Mouse (Mus musculus) urinary bladder, postnatal 36 days (tissue): ENCODE results near the gene Rock2.

ENCODE experiments used
- DNase-seq, 2 experiments: peaks; one replicate each; pipeline ENCODE4 v3.0.0; 2022; ENCODE audit warnings: low spot score in 2 of 2, mixed read lengths in 1 of 2

The Rock2 gene

GRCm38 (mm10) chr12:16894396-16895220 is at the start of gene Rock2:
TSS of gene Rock2 (plus strand) at chr12:16894895.
- DNase-seq = peak; percentile 78 to 84

DNA sequence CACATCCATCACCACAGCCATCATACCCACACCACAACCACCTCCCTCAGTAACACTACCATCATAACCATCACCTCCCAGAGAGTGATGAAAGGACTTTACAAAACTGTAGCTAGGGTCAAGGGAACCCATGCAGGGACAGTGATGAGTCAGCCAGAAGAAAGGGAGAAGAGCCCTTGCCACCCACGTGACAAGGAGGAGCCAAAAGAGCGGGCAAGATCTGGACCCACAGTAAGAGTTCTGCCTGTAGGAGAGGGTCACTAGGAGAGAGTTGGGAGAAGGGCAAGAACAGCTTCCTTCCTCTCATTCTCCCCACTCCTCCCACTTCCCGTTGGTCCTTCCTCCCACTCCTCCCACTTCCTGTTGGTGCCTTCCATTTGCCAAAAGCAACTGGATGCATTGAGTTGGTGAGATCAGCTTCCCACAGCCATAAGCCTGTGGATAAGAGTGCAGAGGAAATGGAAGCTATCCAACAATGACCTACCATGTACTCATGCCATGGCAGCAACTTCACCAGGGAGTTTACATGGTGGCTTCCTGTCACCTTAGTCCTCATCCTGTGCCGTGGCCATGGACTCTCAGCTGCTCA is 47.4 kb upstream of the Rock2 start:
- no peak for DNase-seq

- no peak for DNase-seq
Observed at GRCm38 (mm10) chr12:16848501-16848900, 46.2 kb upstream of the Rock2 start.

- DNase-seq = no peak
Observed at GRCm38 (mm10) chr12:16849821-16850220, 44.9 kb upstream of the Rock2 start.

GRCm38 (mm10) chr12:16850431-16851375 is 44.0 kb upstream of the Rock2 start:
- peak; percentile 47 to 79 for DNase-seq

GRCm38 (mm10) chr12:16853431-16854165 is 41.1 kb upstream of the Rock2 start:
- peak; percentile 72 to 89 for DNase-seq

GRCm38 (mm10) chr12:16855632-16856305 is 38.9 kb upstream of the Rock2 start:
- no peak for DNase-seq

GRCm38 (mm10) chr12:16856306-16856679 is 38.4 kb upstream of the Rock2 start:
- DNase-seq = no peak

GRCm38 (mm10) chr12:16858081-16858480 is 36.6 kb upstream of the Rock2 start:
- no peak for DNase-seq

DNA sequence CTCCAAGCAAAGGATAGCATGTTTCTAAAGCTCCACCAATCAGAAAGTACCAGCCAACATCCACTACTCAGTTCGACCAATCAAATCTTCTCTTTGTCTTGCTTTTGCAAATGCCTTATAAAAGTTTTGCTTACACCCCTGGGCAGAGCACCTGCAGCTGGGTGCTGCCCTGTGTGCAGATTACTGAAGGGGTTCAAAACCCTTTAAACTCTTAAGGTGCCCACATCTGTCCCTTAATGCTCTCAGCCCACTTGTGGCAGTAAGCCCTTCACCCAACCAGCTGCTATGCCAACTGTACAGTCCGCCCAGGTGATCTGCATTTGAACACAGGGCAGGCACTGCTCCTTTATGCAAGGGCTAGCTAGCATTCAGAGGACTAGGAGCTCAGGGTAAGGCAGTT is 34.9 kb upstream of the Rock2 start:
- DNase-seq = no peak

DNA sequence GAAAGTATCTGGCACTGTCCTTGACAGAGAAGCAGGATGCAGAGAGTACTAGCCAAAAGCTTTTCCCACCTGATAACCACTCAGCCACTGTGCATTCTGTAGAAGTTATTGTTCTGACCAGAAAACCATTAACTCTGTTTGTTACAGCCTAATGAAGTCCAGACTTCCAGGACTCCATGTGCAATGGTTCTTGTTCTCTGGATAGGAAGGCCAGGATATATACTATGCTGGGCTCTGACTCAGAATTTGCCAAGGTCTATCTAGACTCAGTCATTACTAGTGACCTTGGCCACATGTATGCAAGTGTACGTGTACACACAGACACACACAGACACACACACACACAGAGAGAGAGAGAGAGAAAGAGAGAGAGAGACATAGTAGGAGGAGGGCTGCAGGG is 34.2 kb upstream of the Rock2 start:
- no peak for DNase-seq

DNA sequence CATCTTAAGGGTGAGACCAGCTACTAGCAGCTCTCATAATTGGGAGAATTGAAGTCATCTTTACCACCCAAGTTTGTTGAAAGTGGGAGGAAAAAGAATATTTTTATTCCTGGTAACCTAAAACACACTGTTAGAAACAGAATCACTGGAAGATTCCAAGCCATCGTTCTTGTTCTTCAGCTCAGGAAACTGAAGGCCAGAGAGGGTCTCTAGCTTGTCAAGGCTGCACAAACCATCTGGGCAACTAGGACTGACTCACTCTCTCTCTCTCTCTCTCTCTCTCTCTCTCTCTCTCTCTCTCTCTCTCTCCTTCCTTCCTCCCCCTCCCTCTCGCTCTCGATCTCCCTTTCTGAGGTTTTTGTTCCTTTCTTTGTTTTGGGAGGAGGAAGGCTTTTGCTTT is 33.7 kb upstream of the Rock2 start:
- no peak for DNase-seq

DNA sequence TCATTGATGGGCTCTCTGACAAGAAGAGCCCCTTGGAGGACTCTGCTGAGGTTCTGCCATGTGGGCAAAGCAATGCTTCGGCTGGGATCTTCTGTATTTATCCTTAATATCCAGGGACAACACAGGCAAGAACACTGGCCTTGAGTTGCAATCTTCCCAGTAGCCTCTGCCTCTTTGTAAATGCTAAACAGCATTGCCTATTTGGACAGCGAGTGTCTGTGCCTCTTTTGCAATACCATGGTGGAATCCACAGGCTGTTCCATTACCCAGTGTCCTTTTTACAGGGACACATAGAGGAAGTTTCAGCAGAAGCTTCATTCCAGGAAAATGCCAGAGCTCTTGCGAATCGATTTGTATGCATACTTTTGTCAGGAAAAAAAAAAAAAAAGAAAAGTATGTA is 30.2 kb upstream of the Rock2 start:
- no peak for DNase-seq

- no peak for DNase-seq
Observed at GRCm38 (mm10) chr12:16865871-16866270, 28.8 kb upstream of the Rock2 start.

DNA sequence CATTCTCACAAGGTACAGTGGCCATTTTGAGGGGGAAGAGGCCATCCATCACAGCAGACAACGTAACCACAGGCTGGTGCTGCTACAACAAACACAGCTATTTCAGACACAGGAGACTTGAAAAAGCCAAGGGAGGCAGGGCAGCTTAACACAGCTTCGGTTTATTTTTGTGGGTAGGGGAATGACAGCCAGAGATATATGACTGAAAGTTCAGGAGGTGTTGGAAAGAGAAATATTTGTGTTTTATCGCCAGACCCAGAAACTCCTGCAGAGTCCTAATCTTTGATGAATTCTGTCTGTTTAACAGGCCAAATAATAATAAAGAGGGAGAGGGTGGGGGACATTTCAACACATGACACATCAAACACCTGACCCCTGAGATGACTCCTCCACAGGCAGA is 28.2 kb upstream of the Rock2 start:
- no peak for DNase-seq

GRCm38 (mm10) chr12:16867306-16867705 is 27.4 kb upstream of the Rock2 start:
- no peak for DNase-seq

GRCm38 (mm10) chr12:16868618-16869017 is 26.1 kb upstream of the Rock2 start:
- no peak for DNase-seq

GRCm38 (mm10) chr12:16869091-16869778 is 25.5 kb upstream of the Rock2 start:
- DNase-seq = no peak

- DNase-seq = no peak
Observed at GRCm38 (mm10) chr12:16869870-16870404, 24.8 kb upstream of the Rock2 start.

GRCm38 (mm10) chr12:16870405-16871068 is 24.2 kb upstream of the Rock2 start:
- peak in 1 of 2 experiments; percentile 66 for DNase-seq
